Mouse (Mus musculus): ENCODE results near the gene Gm19935. TPM values are rescaled to one million over a fixed set of nuclear protein-coding genes. Genes with fewer than 3 reads are reported as not detected.

The Gm19935 gene
- total and polyA plus RNA-seq, 3 experiments: not detected

- TF ChIP-seq CHD1 (IDR thresholded peaks at IDR 0.05; ENCODE audit: low read depth, low read length): no peak; the same call in 1 of the 2 replicates
Observed at GRCm38 (mm10) chr8:90839725-90840714, 22.8 kb upstream of the Gm19935 start (continued).

- Histone ChIP-seq H3K4me2 (ENCODE audit: insufficient read depth, low read depth, poor library complexity, severe bottlenecking) (peak overlapping the region; percentile 80), H3K27ac (ENCODE audit: insufficient read depth, low read depth) (peak overlapping the region; percentile 17; the same call in 1 of the 2 replicates), H3K9ac (ENCODE audit: insufficient read depth, low read depth) (peak overlapping the region; percentile 64), H3K36me3 (replicated peaks in 1 of 2; ENCODE audit: control insufficient read depth in 1 of 2, insufficient read depth in 1 of 2, low read length in 1 of 2) (peaks cover 6 to 8% of the 10 kb centered on the region in 2 experiments), H3K4me3 (replicated peaks in 1 of 3; ENCODE audit: low read depth in 2 of 3, low read length in 2 of 3, poor library complexity in 1 of 3) (peak overlapping the region in 1 of 3 experiments; percentile 20), H3K4me1 (ENCODE audit: control insufficient read depth in 1 of 2, insufficient read depth in 2 of 2) (peaks cover 23 to 73% of the 10 kb centered on the region in 2 experiments), H3K79me2 (replicated peaks; ENCODE audit: control insufficient read depth, extremely low read depth, insufficient read depth, poor library complexity, severe bottlenecking) (peaks cover 38% of the 10 kb centered on the region), H3K27me3 (replicated peaks) (no peaks in the 10 kb centered on the region), H3K9me3 (replicated peaks; ENCODE audit: low read length) (no peaks in the 10 kb centered on the region)
- no peak for TF ChIP-seq ZMIZ1 (IDR thresholded peaks at IDR 0.05; ENCODE audit: low read depth, low read length)
- no peak for TF ChIP-seq BHLHE40 (IDR thresholded peaks at IDR 0.05; ENCODE audit: low read depth, low read length)
- TF ChIP-seq RAD21 (IDR thresholded peaks at IDR 0.05; ENCODE audit: low read depth, low read length): no peak
- no peak for TF ChIP-seq NELFE (IDR thresholded peaks at IDR 0.05; ENCODE audit: low read depth, low read length)
- TF ChIP-seq ZNF384 (IDR thresholded peaks at IDR 0.05; ENCODE audit: low read depth, low read length): no peak
- no peak for TF ChIP-seq HCFC1 (IDR thresholded peaks at IDR 0.05; ENCODE audit: low read depth, low read length)
- TF ChIP-seq GABPA (IDR thresholded peaks at IDR 0.05; ENCODE audit: insufficient replicate concordance, low read depth, low read length): no peak
- no peak for TF ChIP-seq JUN (IDR thresholded peaks at IDR 0.05; ENCODE audit: insufficient read depth, low read depth, low read length)
- no peak for TF ChIP-seq POLR2A (IDR thresholded peaks at IDR 0.05; ENCODE audit: low read depth, low read length)
- no peak for TF ChIP-seq IRF4 (IDR thresholded peaks at IDR 0.05; ENCODE audit: low read depth, low read length)
- no peak for TF ChIP-seq SIN3A (IDR thresholded peaks at IDR 0.05; ENCODE audit: low read length)
- no peak for TF ChIP-seq USF2 (conservative IDR thresholded peaks at IDR 0.05; ENCODE audit: low read depth, low read length)
- TF ChIP-seq MAFK (IDR thresholded peaks at IDR 0.05; ENCODE audit: insufficient replicate concordance, low read length): no peak
- no peak for TF ChIP-seq PAX5 (IDR thresholded peaks at IDR 0.05; ENCODE audit: low read length)
- TF ChIP-seq NRF1 (IDR thresholded peaks at IDR 0.05; ENCODE audit: low read depth, low read length): no peak
- TF ChIP-seq CHD1 (IDR thresholded peaks at IDR 0.05; ENCODE audit: low read depth, low read length): no peak
- no peak for TF ChIP-seq E2F4 (IDR thresholded peaks at IDR 0.05; ENCODE audit: insufficient replicate concordance, low read depth, low read length)
- TF ChIP-seq MAX (IDR thresholded peaks at IDR 0.05; ENCODE audit: low read length): no peak
- TF ChIP-seq SMC3 (IDR thresholded peaks at IDR 0.05; ENCODE audit: low read depth, low read length): no peak
- DNase-seq (ENCODE audit: extremely low read depth): no peak
- in situ Hi-C loops (cut with MboI; ENCODE audit: low pct_ligation_motif_present, low pct_unique_long_range_greater_than_20kb, low sequenced_read_pairs) (loop anchor here (5.0 kb wide), 1 partner anchor 35 kb away; no protein-coding TSS in a partner anchor), dilution Hi-C loops (cut with MboI; ENCODE audit: extremely low pct_ligation_motif_present, extremely low pct_unique_long_range_greater_than_20kb, low sequenced_read_pairs) (no loop called here)
Observed at GRCm38 (mm10) chr8:90837440-90837839, 20.2 kb upstream of the Gm19935 start.
